Mouse (Mus musculus): ENCODE results near the gene Slc9a2.
"Not testable (repeated sequence)": the region's sequence is repeated elsewhere in the genome, so short reads cannot be mapped to it uniquely, and the experiment has no call there.

Slc9a2 gene

DNA sequence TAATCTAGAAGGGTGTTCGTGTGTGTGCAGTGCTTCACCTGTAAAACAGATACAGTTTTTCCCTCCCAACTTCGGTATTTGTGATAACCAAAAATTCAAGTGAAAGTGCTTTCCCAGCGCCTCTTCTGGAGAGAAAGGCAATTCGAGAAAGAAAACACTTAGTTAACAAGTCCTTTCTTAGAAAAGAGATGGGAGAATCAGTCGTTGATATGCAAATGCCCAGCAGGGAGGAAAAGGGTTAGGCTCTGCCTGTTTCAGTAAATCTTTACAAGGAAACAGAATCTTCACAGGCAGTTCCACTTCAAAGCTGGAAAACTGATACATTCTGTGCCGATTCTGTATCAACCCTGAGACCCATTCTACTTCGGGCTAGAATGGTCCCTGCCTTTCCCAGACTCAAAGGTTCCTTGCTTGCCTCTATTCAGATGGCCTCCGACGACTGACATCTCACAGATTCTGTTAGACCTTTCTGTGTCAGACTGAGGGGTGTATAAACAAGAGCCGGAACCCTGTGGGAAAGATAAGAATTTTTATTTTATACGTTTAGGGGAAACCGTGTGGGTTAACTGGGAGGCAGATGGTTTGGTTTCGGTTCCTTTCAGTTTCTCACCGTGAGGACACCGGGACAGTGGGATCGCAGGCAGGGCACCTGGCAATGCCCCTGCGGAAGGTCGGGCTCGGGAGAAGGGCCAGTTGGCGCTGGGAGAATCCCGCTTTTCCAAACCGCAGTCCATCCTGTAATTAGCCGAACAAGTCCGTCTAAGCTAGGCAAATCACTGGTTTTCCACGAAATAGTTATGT, at the start of gene Slc9a2:
Gene Slc9a2 (plus strand): TSS at position 508 of the 801 bp plus-strand sequence.
- DNase-seq, result peak in 1 of 2 experiments; percentile 9

- DNase-seq, result no peak
These were observed 47.8 kb upstream of the Slc9a2 start for GRCm38 (mm10) chr1:40632407-40633062.

- no peak for DNase-seq
These were observed 45.8 kb upstream of the Slc9a2 start for GRCm38 (mm10) chr1:40634608-40635007.

GRCm38 (mm10) chr1:40648234-40648633, 32.1 kb upstream of the Slc9a2 start:
- DNase-seq, result no peak

GRCm38 (mm10) chr1:40650803-40651497, 29.4 kb upstream of the Slc9a2 start:
- no peak for DNase-seq

GRCm38 (mm10) chr1:40657035-40657434, 23.3 kb upstream of the Slc9a2 start:
- no peak for DNase-seq

DNA sequence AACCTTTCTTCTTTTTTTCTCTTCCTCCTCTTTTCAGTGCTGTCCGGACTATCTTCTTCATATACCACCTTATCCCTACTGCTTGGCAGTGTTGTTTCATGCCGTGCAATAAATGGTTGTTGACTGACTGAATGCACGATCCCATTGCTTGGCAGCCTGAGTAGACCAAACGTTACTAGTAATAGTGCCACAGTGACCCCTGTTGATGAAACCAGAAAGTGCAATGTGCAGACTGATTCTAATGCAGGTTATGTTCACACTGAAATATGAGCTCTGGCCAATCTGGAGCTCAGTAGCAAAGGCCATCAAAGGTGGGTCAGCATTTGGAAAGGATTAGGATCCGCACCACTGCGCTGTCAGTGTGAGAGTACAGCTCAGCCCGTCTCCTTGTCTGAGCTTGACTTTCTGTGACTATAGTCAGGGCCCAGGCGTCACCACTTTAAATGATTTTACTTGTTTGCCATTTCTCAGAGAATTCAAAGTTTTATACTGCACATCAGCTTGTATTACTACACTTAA, 22.3 kb upstream of the Slc9a2 start:
- DNase-seq, result peak; percentile 39 to 52

GRCm38 (mm10) chr1:40659017-40659416, 21.4 kb upstream of the Slc9a2 start:
- no peak for DNase-seq

DNA sequence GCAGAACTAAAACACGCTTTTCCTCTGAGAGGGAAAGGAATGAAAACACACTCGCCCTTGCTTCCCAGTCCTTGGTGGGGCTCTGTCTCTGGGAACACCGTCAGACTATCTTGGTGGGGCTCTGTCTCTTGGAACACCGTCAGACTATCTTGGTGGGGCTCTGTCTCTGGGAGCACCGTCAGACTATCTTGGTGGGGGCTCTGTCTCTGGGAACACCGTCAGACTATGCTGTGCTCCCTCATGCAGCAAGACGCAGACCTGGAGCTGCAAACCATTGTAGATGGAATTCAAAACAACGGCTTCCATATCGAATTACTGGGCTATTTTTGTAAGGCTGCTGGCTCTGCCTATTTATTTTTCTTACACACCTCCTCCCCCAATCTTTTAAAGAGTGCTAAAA, 20.9 kb upstream of the Slc9a2 start:
- DNase-seq, result no peak

GRCm38 (mm10) chr1:40660838-40661237, 19.5 kb upstream of the Slc9a2 start:
- no peak for DNase-seq

DNA sequence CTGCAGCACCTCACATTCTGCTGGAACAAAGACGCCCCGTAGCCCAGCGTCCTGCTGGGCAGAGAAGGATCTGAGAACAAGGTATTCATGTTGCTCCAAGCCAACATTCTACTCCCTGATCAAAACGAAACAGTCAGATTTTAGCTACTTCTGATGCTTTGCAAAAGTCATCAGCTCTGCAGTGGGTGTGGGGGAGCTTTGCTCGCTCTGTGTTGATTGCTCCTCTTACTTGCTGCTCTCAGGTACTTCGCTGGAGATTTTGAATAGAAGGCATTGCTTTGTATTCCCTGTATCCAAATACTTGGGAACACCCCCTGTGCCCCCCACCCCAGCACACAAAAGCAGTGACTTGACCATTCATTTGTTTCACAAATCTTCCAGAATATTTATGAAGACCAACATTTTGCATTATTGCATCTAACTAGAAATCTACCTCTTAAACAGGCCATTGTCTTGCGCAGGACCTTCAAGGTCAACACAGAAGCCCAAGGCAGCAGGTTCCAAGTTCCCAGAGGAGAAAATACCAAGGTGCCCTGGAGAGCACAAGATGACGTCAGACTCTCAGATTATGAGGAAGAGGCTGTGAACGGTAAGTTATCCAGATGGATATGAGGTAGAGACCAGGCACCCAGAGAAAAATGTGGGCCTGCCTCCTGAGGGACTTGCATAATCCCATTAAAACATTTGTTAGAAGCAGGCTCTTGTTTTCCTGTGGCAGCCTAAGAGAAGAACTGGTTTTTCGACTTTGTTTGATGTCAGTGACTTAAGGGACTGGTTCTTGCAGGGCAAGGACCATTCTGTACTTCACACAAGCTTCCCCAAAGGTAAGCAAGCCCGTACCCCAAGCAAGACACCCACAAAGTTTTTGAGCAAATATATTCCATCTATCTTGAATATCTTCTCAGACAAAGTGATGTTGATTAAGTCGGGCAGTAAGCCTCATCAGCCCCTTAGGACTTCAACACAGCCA, 14.7 kb upstream of the Slc9a2 start:
- DNase-seq, result no peak

DNA sequence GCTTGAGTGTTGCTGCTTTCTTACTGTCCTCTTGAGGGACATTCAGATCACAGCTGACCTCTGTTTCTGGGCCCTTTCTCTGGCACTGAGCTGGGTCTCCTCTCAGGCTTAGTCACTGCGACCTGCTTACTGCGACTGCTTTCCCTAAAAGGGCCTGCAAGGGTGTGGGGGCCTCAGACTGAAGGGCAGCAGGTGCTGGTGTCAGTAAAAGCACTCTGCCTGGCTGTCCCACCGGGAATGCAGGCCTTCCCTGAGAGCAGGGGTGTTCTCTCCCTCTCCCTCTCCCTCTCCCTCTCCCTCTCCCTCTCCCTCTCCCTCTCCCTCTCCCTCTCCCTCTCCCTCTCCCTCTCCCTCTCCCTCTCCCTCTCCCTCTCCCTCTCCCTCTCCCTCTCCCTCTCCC, 12.9 kb upstream of the Slc9a2 start:
- not testable (repeated sequence) for DNase-seq

DNA sequence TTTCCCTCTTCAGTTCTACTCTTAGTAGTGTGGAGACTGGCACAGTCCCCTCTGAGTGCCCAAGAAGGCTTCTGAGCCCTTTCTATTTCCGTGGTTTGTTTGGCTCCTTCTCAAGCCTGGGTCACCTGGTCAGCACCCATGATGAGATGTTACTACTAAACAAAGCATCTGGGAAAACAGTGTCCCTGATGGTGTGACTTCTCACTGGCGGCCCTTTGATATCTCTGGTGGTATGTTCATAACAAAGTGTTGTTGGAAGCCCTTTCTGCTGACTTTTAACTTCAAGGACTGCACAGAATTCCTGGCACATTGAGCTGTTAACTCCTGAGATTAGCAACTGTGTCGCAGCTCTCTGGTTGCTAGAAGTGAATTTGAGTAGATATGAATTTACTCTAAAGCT, 10.3 kb upstream of the Slc9a2 start:
- DNase-seq, result no peak

- DNase-seq, result no peak
These were observed 8.9 kb upstream of the Slc9a2 start for GRCm38 (mm10) chr1:40671490-40671889.

DNA sequence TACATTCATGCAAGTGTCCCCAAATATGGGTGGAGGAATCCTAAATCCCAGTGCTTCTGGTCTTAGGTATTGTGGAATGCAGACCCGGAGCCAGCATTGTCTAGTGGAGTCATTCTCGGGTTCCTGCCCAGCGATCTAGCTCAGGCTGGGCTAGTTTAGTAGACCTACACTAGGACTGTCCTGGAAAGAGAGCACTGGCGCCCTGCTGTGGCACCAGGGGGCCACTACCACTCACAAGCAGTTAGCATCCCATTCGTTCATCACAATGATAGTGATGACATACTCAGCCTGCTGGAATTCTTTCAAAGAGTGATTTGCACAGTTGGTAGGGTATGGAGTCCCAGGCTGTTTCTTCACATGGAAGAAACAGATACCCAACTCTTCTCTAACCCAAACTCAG, 3.1 kb upstream of the Slc9a2 start:
- no peak for DNase-seq

DNA sequence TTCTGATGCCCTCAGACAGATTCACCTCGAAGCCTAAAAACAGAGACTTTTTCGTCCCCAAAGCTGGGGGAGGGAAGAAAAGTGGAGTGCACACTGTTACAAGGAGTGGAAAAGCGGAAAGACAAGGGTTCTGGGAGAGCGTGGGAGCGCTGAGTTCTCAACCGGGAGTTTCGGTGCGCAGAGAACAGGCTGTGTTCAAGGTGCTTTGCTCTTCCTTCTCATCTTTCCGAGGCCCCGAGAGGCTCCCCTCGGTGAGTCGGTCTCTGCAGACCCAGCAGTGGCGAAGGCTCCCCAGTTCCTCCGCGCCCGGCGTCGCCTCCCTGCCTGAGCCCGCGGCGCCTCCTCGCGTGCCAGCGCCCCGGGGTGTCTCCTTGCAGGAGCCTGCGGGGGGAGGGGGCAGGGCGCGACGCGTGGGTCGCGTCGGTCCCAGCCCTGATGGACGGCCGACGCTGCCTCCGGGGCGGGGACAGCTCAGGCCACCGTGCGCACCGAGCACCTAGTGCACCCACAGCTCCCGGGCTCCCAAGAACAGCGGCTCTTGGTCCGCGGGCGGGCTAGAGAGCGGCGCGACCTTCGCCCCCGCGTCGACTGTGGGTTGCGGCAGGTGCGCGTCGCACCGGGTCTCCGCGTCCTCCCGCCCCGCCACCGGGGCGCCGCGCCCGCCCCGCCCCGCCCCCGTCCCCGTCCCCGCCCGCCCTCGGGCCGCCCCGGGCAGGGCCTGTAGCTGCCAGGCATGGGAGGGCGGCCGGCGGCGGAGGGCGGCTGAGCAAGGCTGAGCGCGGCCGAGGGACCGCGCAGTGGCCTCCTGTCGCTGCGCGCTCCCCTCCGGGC, 709 bp downstream of the Slc9a2 start:
- DNase-seq, result peak; percentile 16 to 31

GRCm38 (mm10) chr1:40681699-40682510, 1.5 kb downstream of the Slc9a2 start:
- peak; percentile 6 to 15 for DNase-seq

DNA sequence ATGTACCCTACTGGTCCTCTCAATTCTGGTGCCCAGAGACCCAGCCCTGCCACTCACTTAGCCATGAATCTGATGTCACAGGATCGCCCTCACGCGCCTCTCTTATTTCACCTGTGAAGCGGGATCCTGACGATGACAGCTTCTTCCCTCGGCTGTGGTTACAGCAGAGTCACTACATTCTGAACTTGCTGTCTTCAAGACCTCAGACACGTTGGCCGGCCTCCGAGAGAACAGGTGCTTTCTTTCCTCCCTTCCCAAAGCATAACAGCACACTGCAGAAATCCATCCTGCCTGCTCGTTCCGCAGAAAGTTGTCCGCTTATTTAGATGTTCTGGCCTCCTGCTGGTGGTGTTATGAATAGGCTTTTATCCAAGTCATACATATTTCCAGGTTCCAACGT, 13.9 kb downstream of the Slc9a2 start:
- no peak for DNase-seq

DNA sequence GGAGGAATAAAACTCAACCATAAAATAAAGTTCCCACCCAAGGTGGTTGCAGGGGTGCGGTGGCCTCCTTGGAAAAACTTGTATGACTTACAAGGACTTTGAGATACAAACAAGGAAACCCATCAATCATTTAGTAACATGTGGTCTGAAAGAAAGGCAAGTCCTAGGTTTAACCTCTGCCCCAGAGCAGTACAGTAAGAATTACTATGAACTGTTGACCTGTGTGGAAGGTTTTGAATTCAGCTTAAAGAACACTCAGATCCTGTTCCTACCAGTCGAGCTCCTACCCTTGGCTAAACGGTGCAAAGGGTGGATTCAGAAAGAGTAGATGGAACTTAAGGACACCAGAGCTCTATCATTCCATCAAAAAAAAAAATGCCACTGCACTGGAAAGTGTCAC, 16.1 kb downstream of the Slc9a2 start:
- DNase-seq, result no peak

DNA sequence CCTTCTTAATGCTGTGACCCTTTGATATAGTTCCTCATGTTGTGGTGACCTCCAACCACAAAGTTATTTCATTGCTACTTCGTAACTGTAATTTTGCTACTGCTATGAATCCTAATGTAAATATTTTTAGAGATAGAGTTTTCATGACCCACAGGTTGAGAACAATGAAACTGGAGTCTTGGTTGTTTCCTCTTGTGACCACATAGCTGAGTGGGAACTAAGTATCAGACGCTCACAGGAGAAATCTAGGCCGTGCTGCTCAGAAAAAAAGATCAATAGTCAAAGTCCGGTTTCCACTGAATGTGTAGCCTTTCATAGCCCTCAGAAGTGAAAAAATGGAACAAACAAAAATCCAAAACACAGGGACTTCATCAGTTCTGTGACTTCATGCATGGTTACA, 24.7 kb downstream of the Slc9a2 start:
- no peak for DNase-seq

DNA sequence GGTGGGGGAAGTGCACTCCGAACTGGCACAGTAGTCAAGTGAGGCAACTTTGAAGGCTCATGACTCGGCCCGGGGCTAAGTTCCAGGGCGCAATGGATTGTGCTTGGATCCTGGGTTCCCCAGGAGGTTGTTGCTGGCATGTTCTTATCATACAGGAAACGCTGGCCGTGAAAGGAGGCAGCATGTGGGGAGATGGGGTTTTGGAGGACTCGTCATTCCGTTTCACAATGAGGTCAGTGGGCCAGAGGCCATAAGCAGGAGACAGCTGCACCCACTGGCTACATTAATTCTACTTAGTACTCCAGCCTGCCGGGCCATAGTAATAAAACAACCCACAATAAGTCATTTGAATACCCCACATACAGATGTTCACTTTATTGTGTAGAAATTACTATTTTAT, 34.6 kb downstream of the Slc9a2 start:
- no peak for DNase-seq
